Mouse (Mus musculus) liver, adult 2 months (tissue): ENCODE measurements around the gene Fbxo33.

Experiments used
- CTCF ChIP-seq: fragments of 200-500 bp; IDR thresholded peaks from 2 replicates; pipeline ENCODE4 v1.5.1; 2011; ENCODE audit warnings: low read depth, low read length, control low read depth
- POLR2A ChIP-seq: fragments of 200-500 bp; IDR thresholded peaks from 2 replicates; pipeline ENCODE4 v1.6.1; 2011; ENCODE audit warnings: low read length, control low read depth; ENCODE audit not compliant: insufficient read depth; ENCODE audit errors: extremely low read depth

DNA sequence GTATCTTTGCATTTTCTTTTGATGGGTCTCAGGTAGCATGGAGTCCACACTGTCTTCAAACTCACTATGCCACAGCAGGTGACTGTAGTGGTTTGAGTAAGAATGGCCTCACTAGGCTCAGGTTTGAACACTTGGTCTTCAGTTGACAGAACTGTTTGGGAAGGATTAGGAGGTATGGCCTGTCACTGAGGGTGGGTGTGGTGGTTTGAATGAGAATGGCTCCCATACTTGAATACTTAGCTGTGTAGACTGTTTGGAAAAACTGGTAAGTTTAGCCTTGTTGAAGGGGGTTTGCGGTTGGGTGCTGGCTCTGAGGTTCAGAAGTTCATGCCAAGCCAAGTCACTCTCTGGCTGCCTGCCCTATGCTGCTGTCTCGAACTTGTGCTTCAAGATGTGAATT lies 20.2 kb downstream of the Fbxo33 start:
- TF ChIP-seq CTCF (no peak), POLR2A (no peak)
